16 mouse cellular contexts compared by ENCODE assay signal in the genomic region with DNA sequence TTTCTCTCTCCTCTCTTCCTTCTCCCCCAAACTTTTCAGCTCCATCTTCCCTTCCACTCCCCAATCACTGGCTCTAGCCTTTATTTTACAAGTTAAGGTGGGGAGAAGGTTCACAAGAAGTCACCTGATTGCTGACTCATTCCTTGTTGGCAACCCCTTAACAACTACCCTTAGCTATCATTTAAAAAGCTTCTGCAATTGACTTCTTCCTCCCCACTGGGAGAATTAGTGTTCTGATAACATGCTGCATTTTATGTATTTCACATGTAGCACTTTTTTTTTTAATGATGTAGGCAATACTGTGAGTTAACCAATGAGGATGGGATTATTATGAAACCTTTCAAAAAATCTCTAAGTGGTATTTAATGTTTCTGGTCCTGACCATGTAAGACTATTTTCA.
"Had no signal": no experiment of that assay in that cellular context is flagged by ENCODE, and none has a peak within 500 bp of the region (broad histone marks: within the 10 kb centered on the region; RNA-seq: fewer than 3 reads in every experiment).

No protein-coding gene starts in this region.

- H3K9ac ChIP-seq: neural tube, embryonic 12.5 days; neural tube, embryonic 13.5 days; neural tube, embryonic 15.5 days; stomach, embryonic 15.5 days had no signal

- DNase-seq: retina, postnatal 1 day; right cerebral cortex, adult 18-20 months; right cerebral cortex, postnatal 14 days; right cerebral cortex, postnatal 25 days; spleen, adult 18-20 months; thymus, adult 18-20 months; thymus, adult 2 months; thymus, postnatal 14 days; thymus, postnatal 25 days; thymus, postnatal 36 days; thymus, postnatal 4 days had no signal

- H3K4me3 ChIP-seq: neural tube, embryonic 12.5 days; neural tube, embryonic 13.5 days; neural tube, embryonic 15.5 days; stomach, embryonic 15.5 days had no signal

- H3K27ac ChIP-seq: neural tube, embryonic 12.5 days; neural tube, embryonic 13.5 days; neural tube, embryonic 15.5 days; stomach, embryonic 15.5 days; stomach, postnatal 0 days had no signal

- H3K9me3 ChIP-seq: neural tube, embryonic 12.5 days; neural tube, embryonic 13.5 days; neural tube, embryonic 15.5 days; stomach, embryonic 15.5 days had no signal

- H3K27me3 ChIP-seq: neural tube, embryonic 12.5 days; neural tube, embryonic 13.5 days; neural tube, embryonic 15.5 days; stomach, embryonic 15.5 days had no signal

- H3K36me3 ChIP-seq: neural tube, embryonic 12.5 days; neural tube, embryonic 13.5 days; neural tube, embryonic 15.5 days; stomach, embryonic 15.5 days had no signal

- H3K4me1 ChIP-seq: neural tube, embryonic 12.5 days; neural tube, embryonic 13.5 days; neural tube, embryonic 15.5 days; stomach, embryonic 15.5 days had no signal
